Mouse (Mus musculus) megakaryocyte-erythroid progenitor cell, adult 5 weeks (primary cell): Measurements from ENCODE around the gene Rab12. TPM values are rescaled to one million over a fixed set of nuclear protein-coding genes. Genes with fewer than 3 reads are reported as not detected.

ENCODE experiments used
- polyA plus RNA-seq: library from polyadenylated mRNA; stranded (reverse); fragments of >175 nt; gene quantifications from 2 replicates; pipeline ENCODE4 v1.2.3, GENCODE M21; 2012

Gene Rab12
- 9.8 and 13.7 TPM in 2 replicates for polyA plus RNA-seq

GRCm38 (mm10) chr17:66519554-66520553 lies at the start of gene Rab12:
Gene Rab12 (minus strand): TSS chr17:66519729.

DNA sequence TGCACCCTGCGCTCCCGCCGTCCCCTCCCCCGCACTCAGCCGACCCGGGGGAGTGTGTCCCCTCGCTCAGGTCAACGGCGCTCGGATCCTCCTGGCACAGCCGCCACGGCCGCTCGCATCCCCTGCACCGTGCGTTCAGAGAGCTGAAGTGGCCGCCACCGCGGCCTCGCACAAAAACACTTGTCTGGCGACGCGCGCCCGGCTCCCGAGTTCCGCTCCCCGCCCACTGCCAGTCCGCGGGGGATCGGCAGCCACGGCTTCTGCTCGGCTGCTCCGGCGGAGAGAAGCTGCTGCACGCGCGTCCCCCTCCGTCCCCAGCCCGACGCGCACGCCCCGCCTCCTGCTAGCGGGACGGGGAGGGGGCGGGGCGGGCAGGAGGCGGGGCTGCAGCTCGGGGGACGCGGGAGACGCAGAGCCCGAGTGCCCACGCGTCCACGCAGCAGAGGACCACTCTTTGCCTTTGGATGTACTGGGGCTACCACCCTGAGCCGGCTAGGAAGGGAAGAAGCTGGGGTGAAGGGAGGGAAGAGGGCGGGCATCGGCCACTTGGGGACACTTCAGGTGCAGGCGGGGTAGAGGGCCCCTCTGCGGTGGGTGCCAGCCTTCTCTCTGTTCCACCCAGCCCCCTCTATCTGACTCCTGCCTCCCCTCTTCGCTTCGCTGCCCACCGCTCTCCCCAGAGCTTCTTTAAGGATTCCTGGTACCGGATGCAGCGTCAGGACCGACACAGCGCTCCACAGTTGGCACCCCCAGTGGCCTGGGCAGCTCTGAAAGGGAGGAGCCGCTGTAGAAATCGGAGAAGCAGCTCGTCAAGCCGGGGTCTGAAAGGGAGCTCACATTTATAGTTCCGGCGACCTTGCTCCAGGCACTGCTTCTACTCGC lies 69.8 kb downstream of the Rab12 start, which contains the start of gene Mtcl1:
Gene Mtcl1 (minus strand): TSS at position 291 of the 882 bp plus-strand sequence.

Other genes with a start within 250 kb of the Rab12 start
- 0.09 and 0.13 TPM in 2 replicates for gene Mtcl1, start 70.0 kb downstream of the Rab12 start, polyA plus RNA-seq
- not detected in 2 replicates for gene Themis3, start 74.9 kb upstream of the Rab12 start, polyA plus RNA-seq